Mouse (Mus musculus) bone marrow, adult 2 months (tissue): Measurements from ENCODE around the gene Amdhd1.

Source experiments
- CTCF ChIP-seq: fragments of 200-500 bp; IDR thresholded peaks from 2 replicates; pipeline ENCODE4 v1.5.1; 2011; ENCODE audit warnings: low read length, control low read depth; ENCODE audit not compliant: control insufficient read depth, insufficient read depth
- POLR2A ChIP-seq: fragments of 200-500 bp; IDR thresholded peaks from 2 replicates; pipeline ENCODE4 v1.6.1; 2011; ENCODE audit warnings: low read depth, mild to moderate bottlenecking, control low read depth, low read length, borderline replicate concordance; ENCODE audit not compliant: control insufficient read depth

- TF ChIP-seq CTCF (no peak), POLR2A (no peak)
Measured at GRCm38 (mm10) chr10:93519756-93520155, 20.1 kb downstream of the Amdhd1 start.
